Mouse (Mus musculus) liver, embryonic 14.5 days (tissue): ENCODE data around the gene Hibch.

Experiments used
- CTCF ChIP-seq: IDR thresholded peaks from 2 replicates; pipeline ENCODE4 v1.5.1; 2016; ENCODE audit warnings: antibody characterized with exemption, low read depth, control low read depth
- EP300 ChIP-seq: IDR thresholded peaks from 2 replicates; pipeline ENCODE4 v1.6.1; 2016; ENCODE audit warnings: antibody characterized with exemption, low read depth

- TF ChIP-seq EP300 (no peak), CTCF (no peak)
Measured at GRCm38 (mm10) chr1:52866007-52866406, 21.3 kb downstream of the Hibch start.
